Mouse (Mus musculus) liver, adult 2 months (tissue): ENCODE data around the gene Lcmt2.
"Not testable (repeated sequence)": the region's sequence is repeated elsewhere in the genome, so short reads cannot be mapped to it uniquely, and the experiment has no call there.

Experiments used
- CTCF ChIP-seq: fragments of 200-500 bp; IDR thresholded peaks from 2 replicates; pipeline ENCODE4 v1.5.1; 2011; ENCODE audit warnings: low read depth, low read length, control low read depth
- POLR2A ChIP-seq: fragments of 200-500 bp; IDR thresholded peaks from 2 replicates; pipeline ENCODE4 v1.6.1; 2011; ENCODE audit warnings: low read length, control low read depth; ENCODE audit not compliant: insufficient read depth; ENCODE audit errors: extremely low read depth

DNA sequence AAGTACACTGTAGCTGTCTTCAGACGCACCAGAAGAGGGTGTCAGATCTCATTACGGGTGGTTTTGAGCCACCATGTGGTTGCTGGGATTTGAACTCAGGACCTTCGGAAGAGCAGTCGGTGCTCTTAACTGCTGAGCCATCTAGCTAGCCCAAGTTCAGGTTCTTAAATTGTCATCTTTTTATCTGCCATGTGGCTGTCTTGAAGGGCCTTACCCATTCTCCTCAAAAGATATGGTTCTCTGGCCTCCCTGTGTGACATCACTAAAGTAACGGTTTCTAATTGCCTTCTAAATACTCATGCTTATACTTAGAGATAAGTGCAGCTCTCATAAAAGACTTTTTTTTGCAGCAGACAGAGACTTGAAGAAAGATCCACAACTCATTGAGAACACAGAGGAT is 14.2 kb downstream of the Lcmt2 start:
- TF ChIP-seq CTCF, POLR2A: not testable (repeated sequence)
